12 mouse cellular contexts compared by ENCODE assay signal in the genomic region with DNA sequence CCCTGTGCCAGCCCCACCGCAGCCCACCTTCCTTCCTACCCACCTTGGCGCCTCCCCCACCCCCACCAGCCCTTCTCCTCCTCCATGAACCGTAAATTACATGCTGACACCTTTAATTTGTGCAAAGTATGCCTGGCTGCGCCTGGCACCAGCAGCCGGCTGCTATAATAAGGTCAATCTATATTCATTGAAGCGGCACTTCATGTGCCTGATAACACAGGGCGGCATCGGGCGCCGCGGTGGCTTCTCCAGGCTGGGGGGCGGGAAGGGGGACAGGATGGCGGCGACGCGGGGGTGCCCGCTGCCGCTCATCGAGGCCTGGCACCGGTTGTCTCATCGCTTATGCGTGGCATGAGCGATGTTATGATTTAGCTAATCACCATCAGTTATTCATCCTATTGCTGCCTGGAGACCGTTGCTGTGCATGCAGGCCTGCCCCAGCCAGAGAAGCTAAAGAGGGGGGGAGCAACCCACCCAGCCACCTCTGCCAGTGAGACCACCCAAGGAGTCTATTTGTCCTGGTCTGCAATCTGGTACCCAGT.
A peak's percentile ranks its signal among the peaks of the same experiment; 100 is the strongest.
DNase-seq lines count a peak whose midpoint lies in the region; ATAC-seq and TF ChIP-seq lines count a peak whose summit lies in the region.
"Had no signal": no experiment of that assay in that cellular context is flagged by ENCODE, and none has a peak within 500 bp of the region (broad histone marks: within the 10 kb centered on the region; RNA-seq: fewer than 3 reads in every experiment).

No protein-coding gene starts in this region.

- H3K27ac ChIP-seq in kidney, embryonic 15.5 days: no peak overlapping the region
- no peak overlapping the region for H3K27ac ChIP-seq in embryonic facial prominence, embryonic 14.5 days (replicated peaks; ENCODE audit: low read depth, low read length)
- H3K27ac ChIP-seq in hindbrain, embryonic 14.5 days: peak overlapping the region; percentile 63
- H3K27ac ChIP-seq in olfactory bulb, adult 2 months (ENCODE audit: insufficient read depth, low read depth, low read length): peak overlapping the region; percentile 67

- H3K9me3 ChIP-seq in kidney, embryonic 15.5 days (replicated peaks): no peaks in the 10 kb centered on the region
- H3K9me3 ChIP-seq in embryonic facial prominence, embryonic 14.5 days (ENCODE audit: control insufficient read depth, low read length): no peaks in the 10 kb centered on the region
- no peaks in the 10 kb centered on the region for H3K9me3 ChIP-seq in hindbrain, embryonic 14.5 days (ENCODE audit: control insufficient read depth, low read length)

- 38% methylated on average over 24 of the region's 24 CpGs for WGBS in kidney, embryonic 15.5 days
- 83% methylated on average over 24 of the region's 24 CpGs for WGBS in embryonic facial prominence, embryonic 14.5 days
- 25% methylated on average over 23 of the region's 24 CpGs for WGBS in hindbrain, embryonic 14.5 days
- WGBS in olfactory bulb, adult 2 months: 18% methylated on average over 24 of the region's 24 CpGs

- TF ChIP-seq CTCF in olfactory bulb, adult 2 months (IDR thresholded peaks at IDR 0.05; ENCODE audit: insufficient read depth, low read depth, low read length): no peak

- intact Hi-C loops in heart, postnatal 25 days (cut with DNase I): no loop called here

- TF ChIP-seq POLR2A in olfactory bulb, adult 2 months (IDR thresholded peaks at IDR 0.05; ENCODE audit: insufficient read depth, low read depth, low read length): no peak

- H3K27me3 ChIP-seq in kidney, embryonic 15.5 days: peaks cover 35% of the 10 kb centered on the region
- no peaks in the 10 kb centered on the region; the same call in 1 of the 2 replicates for H3K27me3 ChIP-seq in embryonic facial prominence, embryonic 14.5 days (replicated peaks; ENCODE audit: control insufficient read depth, insufficient read depth, low read length)
- no peaks in the 10 kb centered on the region for H3K27me3 ChIP-seq in hindbrain, embryonic 14.5 days (ENCODE audit: control insufficient read depth, insufficient read depth, low read length)

- H3K4me2 ChIP-seq in kidney, embryonic 15.5 days: peak overlapping the region; percentile 39
- H3K4me2 ChIP-seq in embryonic facial prominence, embryonic 14.5 days (ENCODE audit: low read depth, low read length): no peak overlapping the region
- H3K4me2 ChIP-seq in hindbrain, embryonic 14.5 days (replicated peaks): peak overlapping the region; percentile 13; the same call in 1 of the 2 replicates
- H3K4me2 ChIP-seq: lung, embryonic 14.5 days had no signal

- ATAC-seq in kidney, embryonic 15.5 days (replicated peaks; ENCODE audit: low FRiP score): peak; percentile 63
- peak; percentile 70; the same call in 1 of the 2 replicates for ATAC-seq in embryonic facial prominence, embryonic 14.5 days (ENCODE audit: low read depth)
- ATAC-seq in hindbrain, embryonic 14.5 days (ENCODE audit: low FRiP score): peak; percentile 84
- ATAC-seq: Patski had no signal

- H3K4me1 ChIP-seq in kidney, embryonic 15.5 days: peaks cover 29% of the 10 kb centered on the region
- peaks cover 8% of the 10 kb centered on the region for H3K4me1 ChIP-seq in embryonic facial prominence, embryonic 14.5 days (ENCODE audit: control insufficient read depth, insufficient read depth, low read length)
- peaks cover 21% of the 10 kb centered on the region for H3K4me1 ChIP-seq in hindbrain, embryonic 14.5 days (replicated peaks; ENCODE audit: control insufficient read depth, insufficient read depth, low read length)
- peaks cover 37% of the 10 kb centered on the region for H3K4me1 ChIP-seq in olfactory bulb, adult 2 months (ENCODE audit: control insufficient read depth, insufficient read depth, low read length)

- no peak overlapping the region for H3K4me3 ChIP-seq in kidney, embryonic 15.5 days (replicated peaks)
- no peak overlapping the region for H3K4me3 ChIP-seq in embryonic facial prominence, embryonic 14.5 days (ENCODE audit: low read depth, low read length)
- H3K4me3 ChIP-seq in hindbrain, embryonic 14.5 days (replicated peaks; ENCODE audit: low read length): no peak overlapping the region
- no peak overlapping the region for H3K4me3 ChIP-seq in olfactory bulb, adult 2 months (ENCODE audit: insufficient read depth, low read depth, low read length)

- DNase-seq in kidney, postnatal 36 days: no peak
- DNase-seq in embryonic facial prominence, embryonic 14.5 days (ENCODE audit: low spot score): peak; percentile 64
- peak; percentile 70 for DNase-seq in hindbrain, embryonic 14.5 days (ENCODE audit: low spot score)
- DNase-seq in spleen, postnatal 10 days (ENCODE audit: low spot score in 2 of 2): no peak
- DNase-seq in heart, postnatal 25 days (ENCODE audit: low spot score): no peak
- DNase-seq: gastrocnemius, postnatal 14 days; kidney, adult 9 months; lung, embryonic 14.5 days; thymus, postnatal 25 days had no signal

- H3K36me3 ChIP-seq in kidney, embryonic 15.5 days: no peaks in the 10 kb centered on the region
- H3K36me3 ChIP-seq in embryonic facial prominence, embryonic 14.5 days (ENCODE audit: control insufficient read depth, insufficient read depth, low read length): no peaks in the 10 kb centered on the region
- H3K36me3 ChIP-seq in hindbrain, embryonic 14.5 days (replicated peaks; ENCODE audit: control insufficient read depth, insufficient read depth): no peaks in the 10 kb centered on the region

- no peak overlapping the region for H3K9ac ChIP-seq in kidney, embryonic 15.5 days
- no peak overlapping the region for H3K9ac ChIP-seq in embryonic facial prominence, embryonic 14.5 days (ENCODE audit: low read depth, low read length)
- H3K9ac ChIP-seq in hindbrain, embryonic 14.5 days: no peak overlapping the region
- H3K9ac ChIP-seq: lung, embryonic 14.5 days had no signal

Comparison
In these comparisons a context has a peak if more than half of its experiments do, and no peak if none do; other contexts are left out.
1. H3K27ac ChIP-seq: peak in hindbrain, embryonic 14.5 days (single experiment) and olfactory bulb, adult 2 months (single experiment); none in kidney, embryonic 15.5 days (single experiment) and embryonic facial prominence, embryonic 14.5 days (single experiment).
2. DNase-seq: peak in embryonic facial prominence, embryonic 14.5 days (single experiment) and hindbrain, embryonic 14.5 days (single experiment); none in kidney, postnatal 36 days (0 of 2), spleen, postnatal 10 days (0 of 2) and heart, postnatal 25 days (single experiment).
3. Peak in every context shown above with its lines, with median percentiles within 50 percentile points of each other: ATAC-seq.